ENCODE assay signal across 12 mouse cellular contexts in the genomic region with DNA sequence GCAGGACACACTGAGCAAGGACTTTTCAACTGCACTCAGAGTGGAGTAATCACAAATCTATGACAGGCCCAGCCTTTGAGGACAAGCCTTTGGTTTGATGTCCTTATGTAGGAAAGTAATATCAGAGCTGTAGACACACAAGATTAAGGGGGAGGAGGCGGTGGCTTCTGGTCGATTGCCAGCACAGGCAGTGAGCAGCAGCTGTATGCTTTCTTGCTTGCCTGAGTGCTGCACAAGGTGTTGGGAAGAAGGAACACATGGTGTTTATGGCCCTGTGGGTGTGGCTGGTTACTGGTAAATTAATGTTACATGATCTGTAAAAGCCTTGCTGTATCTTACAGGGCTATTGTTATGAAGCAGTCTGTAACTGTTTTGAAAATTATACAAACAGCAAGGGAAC. TPM values are rescaled to one million over a fixed set of nuclear protein-coding genes. Genes with fewer than 3 reads are reported as not detected.
A peak's percentile ranks its signal among the peaks of the same experiment; 100 is the strongest.
DNase-seq lines count a peak whose midpoint lies in the region; ATAC-seq and TF ChIP-seq lines count a peak whose summit lies in the region.
"Had no signal": no experiment of that assay in that cellular context is flagged by ENCODE, and none has a peak within 500 bp of the region (broad histone marks: within the 10 kb centered on the region; RNA-seq: fewer than 3 reads in every experiment).

No protein-coding gene starts in this region.

- DNase-seq in MEL (ENCODE audit: low read depth, low spot score): peak; percentile 59
- peak; percentile 54 for DNase-seq in adrenal gland, postnatal 25 days
- peak; percentile 88 for DNase-seq in lung, postnatal 0 days (ENCODE audit: low spot score)
- DNase-seq in cerebellum, postnatal 4 days (ENCODE audit: low spot score in 2 of 2): no peak
- DNase-seq in midbrain, embryonic 14.5 days: no peak
- DNase-seq: kidney, postnatal 25 days; right cerebral cortex, postnatal 25 days had no signal

- no peak for TF ChIP-seq CTCF in MEL (IDR thresholded peaks at IDR 0.05 in 2 of 3, conservative IDR thresholded peaks at IDR 0.05 in 1 of 3; ENCODE audit: control insufficient read depth in 1 of 3, insufficient read depth in 1 of 3, low read depth in 2 of 3, low read length in 3 of 3, poor library complexity in 1 of 3, severe bottlenecking in 1 of 3)
- TF ChIP-seq CTCF in lung, postnatal 0 days (IDR thresholded peaks at IDR 0.05): no peak

- no peak overlapping the region for H3K4me3 ChIP-seq in heart, embryonic 15.5 days
- H3K4me3 ChIP-seq in heart, embryonic 11.5 days (ENCODE audit: low read depth, low read length): no peak overlapping the region
- no peak overlapping the region for H3K4me3 ChIP-seq in MEL (ENCODE audit: control insufficient read depth in 1 of 2, insufficient read depth in 1 of 2, low read depth in 2 of 2, low read length in 2 of 2)
- H3K4me3 ChIP-seq in lung, postnatal 0 days (ENCODE audit: low read depth, low read length): no peak overlapping the region
- H3K4me3 ChIP-seq in midbrain, embryonic 14.5 days (replicated peaks; ENCODE audit: low read depth, low read length): no peak overlapping the region
- H3K4me3 ChIP-seq in forebrain, embryonic 16.5 days (replicated peaks; ENCODE audit: low read length): no peak overlapping the region
- H3K4me3 ChIP-seq: embryonic facial prominence, embryonic 15.5 days had no signal

- no peak for TF ChIP-seq EP300 in MEL (IDR thresholded peaks at IDR 0.05; ENCODE audit: low read depth in 1 of 2, low read length in 2 of 2)
- no peak for TF ChIP-seq EP300 in lung, postnatal 0 days (IDR thresholded peaks at IDR 0.05)

- H3K79me2 ChIP-seq in MEL (ENCODE audit: control insufficient read depth, insufficient read depth, low read length, poor library complexity): no peaks in the 10 kb centered on the region

- peaks cover 28% of the 10 kb centered on the region for H3K4me1 ChIP-seq in heart, embryonic 15.5 days (replicated peaks)
- H3K4me1 ChIP-seq in heart, embryonic 11.5 days (ENCODE audit: control insufficient read depth, insufficient read depth, low read length): 0 out of 2 replicates have a peak, but pooled peaks cover 4% of the 10 kb centered on the region
- H3K4me1 ChIP-seq in MEL (ENCODE audit: control insufficient read depth in 1 of 2, insufficient read depth in 2 of 2, low read length in 2 of 2): peaks cover 0 to 4% of the 10 kb centered on the region in 2 experiments; a peak in 1 of 4 replicates
- peaks cover 5% of the 10 kb centered on the region; the same call in 1 of the 2 replicates for H3K4me1 ChIP-seq in lung, postnatal 0 days (ENCODE audit: insufficient read depth, low read depth, low read length)
- H3K4me1 ChIP-seq in midbrain, embryonic 14.5 days (ENCODE audit: control insufficient read depth, insufficient read depth, low read length): no peaks in the 10 kb centered on the region
- H3K4me1 ChIP-seq in forebrain, embryonic 16.5 days (replicated peaks; ENCODE audit: control insufficient read depth, insufficient read depth, low read length): peaks cover 9% of the 10 kb centered on the region

- H3K27me3 ChIP-seq in heart, embryonic 15.5 days: no peaks in the 10 kb centered on the region
- H3K27me3 ChIP-seq in heart, embryonic 11.5 days (ENCODE audit: control insufficient read depth, insufficient read depth, low read length): no peaks in the 10 kb centered on the region
- no peaks in the 10 kb centered on the region; a peak in 1 of 4 replicates for H3K27me3 ChIP-seq in MEL (ENCODE audit: control insufficient read depth in 1 of 2, insufficient read depth in 2 of 2, low read length in 2 of 2)
- no peaks in the 10 kb centered on the region for H3K27me3 ChIP-seq in lung, postnatal 0 days (replicated peaks; ENCODE audit: insufficient read depth, low read length)
- H3K27me3 ChIP-seq in midbrain, embryonic 14.5 days (ENCODE audit: control insufficient read depth, insufficient read depth, low read length): no peaks in the 10 kb centered on the region
- H3K27me3 ChIP-seq in forebrain, embryonic 16.5 days (replicated peaks; ENCODE audit: control insufficient read depth, insufficient read depth, low read length): no peaks in the 10 kb centered on the region
- H3K27me3 ChIP-seq: embryonic facial prominence, embryonic 15.5 days had no signal

- no peak overlapping the region for H3K9ac ChIP-seq in heart, embryonic 15.5 days
- H3K9ac ChIP-seq in heart, embryonic 11.5 days (ENCODE audit: low read depth, low read length): no peak overlapping the region
- no peak overlapping the region for H3K9ac ChIP-seq in MEL (ENCODE audit: control insufficient read depth, low read depth, low read length, poor library complexity, severe bottlenecking)
- no peak overlapping the region for H3K9ac ChIP-seq in lung, postnatal 0 days (replicated peaks; ENCODE audit: low read depth)
- no peak overlapping the region for H3K9ac ChIP-seq in midbrain, embryonic 14.5 days (replicated peaks; ENCODE audit: low read length)
- H3K9ac ChIP-seq in forebrain, embryonic 16.5 days (replicated peaks; ENCODE audit: low read depth, low read length): no peak overlapping the region
- H3K9ac ChIP-seq: embryonic facial prominence, embryonic 15.5 days had no signal

- H3K36me3 ChIP-seq in heart, embryonic 15.5 days: no peaks in the 10 kb centered on the region
- no peaks in the 10 kb centered on the region for H3K36me3 ChIP-seq in heart, embryonic 11.5 days (ENCODE audit: control insufficient read depth, insufficient read depth, low read length)
- H3K36me3 ChIP-seq in MEL (ENCODE audit: control insufficient read depth in 1 of 2, insufficient read depth in 2 of 2, low read length in 2 of 2): 0 out of 4 replicates have a peak, but pooled peaks cover 0 to 2% of the 10 kb centered on the region in 2 experiments
- no peaks in the 10 kb centered on the region for H3K36me3 ChIP-seq in lung, postnatal 0 days (ENCODE audit: insufficient read depth, low read length)
- no peaks in the 10 kb centered on the region for H3K36me3 ChIP-seq in midbrain, embryonic 14.5 days (ENCODE audit: control insufficient read depth, insufficient read depth, low read length)
- no peaks in the 10 kb centered on the region for H3K36me3 ChIP-seq in forebrain, embryonic 16.5 days (ENCODE audit: control insufficient read depth, insufficient read depth)
- H3K36me3 ChIP-seq: embryonic facial prominence, embryonic 15.5 days had no signal

- TF ChIP-seq POLR2A in MEL (IDR thresholded peaks at IDR 0.05; ENCODE audit: control insufficient read depth in 1 of 2, insufficient read depth in 1 of 2, low read depth in 1 of 2, low read length in 2 of 2, poor library complexity in 1 of 2): no peak

- peak overlapping the region; percentile 3; the same call in 1 of the 2 replicates for H3K27ac ChIP-seq in heart, embryonic 15.5 days
- no peak overlapping the region for H3K27ac ChIP-seq in heart, embryonic 11.5 days (ENCODE audit: low read depth, low read length)
- H3K27ac ChIP-seq in MEL (ENCODE audit: control insufficient read depth, low read depth, low read length): no peak overlapping the region
- peak overlapping the region; percentile 47; the same call in 1 of the 2 replicates for H3K27ac ChIP-seq in lung, postnatal 0 days (ENCODE audit: low read length)
- no peak overlapping the region for H3K27ac ChIP-seq in midbrain, embryonic 14.5 days (replicated peaks; ENCODE audit: low read depth, low read length)
- no peak overlapping the region for H3K27ac ChIP-seq in forebrain, embryonic 16.5 days (ENCODE audit: low read length)
- H3K27ac ChIP-seq: embryonic facial prominence, embryonic 15.5 days; hindbrain, postnatal 0 days had no signal

- no peak for ATAC-seq in heart, embryonic 15.5 days (replicated peaks; ENCODE audit: insufficient number of reproducible peaks, insufficient read depth, low FRiP score, low read depth)
- no peak for ATAC-seq in heart, embryonic 11.5 days (replicated peaks; ENCODE audit: insufficient number of reproducible peaks, low FRiP score, low TSS enrichment)
- peak; percentile 84 for ATAC-seq in lung, postnatal 0 days
- ATAC-seq in midbrain, embryonic 14.5 days (ENCODE audit: low FRiP score, low TSS enrichment): no peak
- no peak for ATAC-seq in forebrain, embryonic 16.5 days
- ATAC-seq: hindbrain, postnatal 0 days had no signal

- no peaks in the 10 kb centered on the region for H3K9me3 ChIP-seq in heart, embryonic 15.5 days (replicated peaks)
- H3K9me3 ChIP-seq in heart, embryonic 11.5 days (replicated peaks; ENCODE audit: control insufficient read depth, low read length): no peaks in the 10 kb centered on the region
- no peaks in the 10 kb centered on the region for H3K9me3 ChIP-seq in MEL (replicated peaks; ENCODE audit: insufficient read depth, low read length)
- H3K9me3 ChIP-seq in lung, postnatal 0 days (ENCODE audit: low read length): no peaks in the 10 kb centered on the region
- no peaks in the 10 kb centered on the region for H3K9me3 ChIP-seq in midbrain, embryonic 14.5 days (ENCODE audit: control insufficient read depth, low read length)
- H3K9me3 ChIP-seq in forebrain, embryonic 16.5 days (ENCODE audit: control insufficient read depth, low read length): no peaks in the 10 kb centered on the region
- H3K9me3 ChIP-seq: embryonic facial prominence, embryonic 15.5 days had no signal

- 26% methylated on average over 2 of the region's 2 CpGs for WGBS in heart, embryonic 15.5 days
- 66% methylated on average over 2 of the region's 2 CpGs for WGBS in heart, embryonic 11.5 days (ENCODE audit: insufficient replicate concordance)
- 42% methylated on average over 2 of the region's 2 CpGs for WGBS in lung, postnatal 0 days
- WGBS in midbrain, embryonic 14.5 days: 80% methylated on average over 2 of the region's 2 CpGs
- 51% methylated on average over 2 of the region's 2 CpGs for WGBS in forebrain, embryonic 16.5 days

- TF ChIP-seq RAD21 in MEL (IDR thresholded peaks at IDR 0.05; ENCODE audit: low read depth, low read length): no peak

- H3K4me2 ChIP-seq in heart, embryonic 15.5 days: no peak overlapping the region
- no peak overlapping the region for H3K4me2 ChIP-seq in heart, embryonic 11.5 days
- H3K4me2 ChIP-seq in lung, postnatal 0 days (replicated peaks; ENCODE audit: low read depth, low read length): no peak overlapping the region
- H3K4me2 ChIP-seq in midbrain, embryonic 14.5 days (ENCODE audit: low read length): no peak overlapping the region
- H3K4me2 ChIP-seq in forebrain, embryonic 16.5 days (ENCODE audit: low read length): no peak overlapping the region
- H3K4me2 ChIP-seq: embryonic facial prominence, embryonic 15.5 days had no signal

RNA-seq across cellular contexts. Expression of gene Rftn2, which starts 9.4 kb away (rescaled TPM):
- 9.4 and 10.3 TPM in 2 replicates for polyA plus RNA-seq in heart, embryonic 15.5 days (2015; fragmentation: Nextera tagmentation; extraction: Ambion mirVana)
- polyA plus RNA-seq in heart, embryonic 11.5 days (2014; fragmentation: Nextera tagmentation; extraction: Ambion mirVana): 4.8 and 6.3 TPM in 2 replicates
- not detected in 2 replicates for total RNA-seq in MEL (2012; rRNA removed)
- polyA plus RNA-seq in MEL (2012; ENCODE audit: insufficient read depth in 1 of 2, insufficient read length in 2 of 2, low read depth in 1 of 2, low replicate concordance in 2 of 2, missing spikeins in 1 of 2): under 1 TPM in 1 of 2 experiments, not detected in 1; 0.01 TPM
- 15.5 and 20.0 TPM in 2 replicates for total RNA-seq in adrenal gland, postnatal 25 days (2021)
- polyA plus RNA-seq in lung, postnatal 0 days (2015; fragmentation: Nextera tagmentation; extraction: Ambion mirVana): 13.6 and 13.9 TPM in 2 replicates
- polyA plus RNA-seq in midbrain, embryonic 14.5 days (2014; fragmentation: Nextera tagmentation; extraction: Ambion mirVana): 8.7 and 9.5 TPM in 2 replicates
- 10.4 and 15.1 TPM in 2 replicates for polyA plus RNA-seq in forebrain, embryonic 16.5 days (2015; fragmentation: Nextera tagmentation; extraction: Ambion mirVana)

RNA-seq across cellular contexts. Expression of gene Mars2, which starts 19.8 kb away (rescaled TPM):
- polyA plus RNA-seq in heart, embryonic 15.5 days (2015; fragmentation: Nextera tagmentation; extraction: Ambion mirVana): 3.3 and 3.5 TPM in 2 replicates
- polyA plus RNA-seq in heart, embryonic 11.5 days (2014; fragmentation: Nextera tagmentation; extraction: Ambion mirVana): 3.9 and 4.0 TPM in 2 replicates
- total RNA-seq in MEL (2012; rRNA removed): 6.6 and 7.6 TPM in 2 replicates
- polyA plus RNA-seq in MEL (2012; ENCODE audit: insufficient read depth in 1 of 2, insufficient read length in 2 of 2, low read depth in 1 of 2, low replicate concordance in 2 of 2, missing spikeins in 1 of 2): 10 to 100 TPM in 1 of 2 experiments, 1 to 10 TPM in 1; 6.0 to 12.8 TPM
- total RNA-seq in adrenal gland, postnatal 25 days (2021): 6.9 and 8.1 TPM in 2 replicates
- polyA plus RNA-seq in lung, postnatal 0 days (2015; fragmentation: Nextera tagmentation; extraction: Ambion mirVana): 1.3 and 1.4 TPM in 2 replicates
- 4.1 and 4.4 TPM in 2 replicates for polyA plus RNA-seq in midbrain, embryonic 14.5 days (2014; fragmentation: Nextera tagmentation; extraction: Ambion mirVana)
- 5.3 and 5.6 TPM in 2 replicates for polyA plus RNA-seq in forebrain, embryonic 16.5 days (2015; fragmentation: Nextera tagmentation; extraction: Ambion mirVana)

Comparison
In these comparisons a context has a peak if more than half of its experiments do, and no peak if none do; other contexts are left out.
1. H3K27ac ChIP-seq: peak in heart, embryonic 15.5 days (single experiment) and lung, postnatal 0 days (single experiment); none in heart, embryonic 11.5 days (single experiment), MEL (single experiment), midbrain, embryonic 14.5 days (single experiment) and forebrain, embryonic 16.5 days (single experiment).
2. DNase-seq: peak in MEL (single experiment), adrenal gland, postnatal 25 days (single experiment) and lung, postnatal 0 days (single experiment); none in cerebellum, postnatal 4 days (0 of 2) and midbrain, embryonic 14.5 days (single experiment).